In genomic region chr1:39691974-39692373, GRCm38 (mm10) we compare ENCODE assay signal across 16 mouse cellular contexts. TPM values are rescaled to one million over a fixed set of nuclear protein-coding genes. Genes with fewer than 3 reads are reported as not detected.
"Had no signal": no experiment of that assay in that cellular context is flagged by ENCODE, and none has a peak within 500 bp of the region (broad histone marks: within the 10 kb centered on the region; RNA-seq: fewer than 3 reads in every experiment).

No protein-coding gene starts in this region.

- H3K27me3 ChIP-seq: neural tube, embryonic 12.5 days had no signal

- DNase-seq: lung, adult 18-20 months; lung, embryonic 14.5 days; lung, postnatal 10 days; lung, postnatal 4 days; midbrain, embryonic 14.5 days; right cerebral cortex, postnatal 14 days; thymus, adult 18-20 months; thymus, postnatal 14 days; thymus, postnatal 36 days had no signal

- H3K4me2 ChIP-seq: lung, embryonic 14.5 days; midbrain, embryonic 12.5 days; neural tube, embryonic 12.5 days had no signal

- ATAC-seq: midbrain, embryonic 16.5 days had no signal

- H3K9me3 ChIP-seq: midbrain, embryonic 10.5 days; midbrain, embryonic 12.5 days; neural tube, embryonic 12.5 days had no signal

- H3K4me3 ChIP-seq: midbrain, embryonic 10.5 days; midbrain, embryonic 12.5 days; neural tube, embryonic 12.5 days had no signal

- H3K36me3 ChIP-seq: midbrain, embryonic 10.5 days; midbrain, embryonic 12.5 days; neural tube, embryonic 12.5 days had no signal

- H3K27ac ChIP-seq: midbrain, embryonic 10.5 days; midbrain, embryonic 12.5 days; neural tube, embryonic 12.5 days had no signal

- H3K9ac ChIP-seq: lung, embryonic 14.5 days; midbrain, embryonic 12.5 days; neural tube, embryonic 12.5 days had no signal

RNA-seq across cellular contexts. Expression of gene Rfx8, which starts 28.8 kb away (rescaled TPM):
- total RNA-seq: megakaryocyte, adult 5-6 weeks; megakaryocyte-erythroid progenitor cell, adult 5-6 weeks; neutrophil, adult 5-6 weeks had no signal
- polyA plus RNA-seq: neural tube, embryonic 12.5 days had no signal

RNA-seq across cellular contexts. Expression of gene Creg2, which starts 40.7 kb away (rescaled TPM):
- total RNA-seq: megakaryocyte, adult 5-6 weeks; megakaryocyte-erythroid progenitor cell, adult 5-6 weeks had no signal
